Mouse (Mus musculus): Measurements from ENCODE around the gene Ngf. TPM values are rescaled to one million over a fixed set of nuclear protein-coding genes. Genes with fewer than 3 reads are reported as not detected.

The Ngf gene
- total RNA-seq, 1 experiment from 2014 or later, result not detected

DNA sequence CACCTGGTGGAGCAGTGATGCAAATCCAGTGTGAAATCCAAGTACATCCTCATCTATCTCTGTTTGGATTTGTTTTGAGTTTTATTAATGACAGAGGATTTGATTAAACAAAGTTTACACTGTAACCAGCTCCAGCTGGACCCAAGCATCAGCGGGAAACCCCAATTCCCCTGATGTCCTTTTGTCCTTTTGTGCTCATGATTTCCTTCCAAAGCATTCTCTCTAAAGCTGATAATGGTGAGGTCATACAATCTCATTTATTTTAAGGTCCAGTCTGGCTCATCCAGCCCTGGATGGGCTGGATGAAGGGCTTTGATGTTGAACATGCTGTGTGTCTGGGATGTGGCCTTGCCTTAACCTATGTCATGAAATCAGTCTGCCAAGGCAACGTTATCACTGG is 30.3 kb downstream of the Ngf start:
- ATAC-seq (replicated peaks in 1 of 2; ENCODE audit: insufficient read depth in 1 of 2, low FRiP score in 2 of 2, low TSS enrichment in 1 of 2, low read depth in 1 of 2, poor library complexity in 2 of 2, severe bottlenecking in 2 of 2), result no peak

DNA sequence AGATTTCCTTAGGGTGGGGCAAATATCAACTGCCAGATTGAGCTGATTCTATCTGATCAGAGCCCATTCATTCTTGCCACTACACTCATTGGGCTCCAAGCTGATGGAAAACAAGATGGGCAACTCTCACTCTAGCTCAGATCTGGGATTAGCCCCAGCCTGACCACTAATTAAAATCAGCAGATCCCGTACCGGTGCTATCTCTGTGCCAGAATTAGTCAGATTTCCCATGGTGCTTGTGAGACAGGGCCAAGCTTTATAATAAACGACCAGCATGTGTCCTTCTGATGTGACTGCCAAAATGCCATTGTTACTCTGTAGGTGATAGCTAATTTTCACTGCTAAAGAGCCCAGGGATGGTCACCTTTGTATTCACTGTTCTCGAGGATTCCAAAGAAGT is 31.5 kb downstream of the Ngf start:
- ATAC-seq (replicated peaks in 1 of 2; ENCODE audit: insufficient read depth in 1 of 2, low FRiP score in 2 of 2, low TSS enrichment in 1 of 2, low read depth in 1 of 2, poor library complexity in 2 of 2, severe bottlenecking in 2 of 2), result no peak

DNA sequence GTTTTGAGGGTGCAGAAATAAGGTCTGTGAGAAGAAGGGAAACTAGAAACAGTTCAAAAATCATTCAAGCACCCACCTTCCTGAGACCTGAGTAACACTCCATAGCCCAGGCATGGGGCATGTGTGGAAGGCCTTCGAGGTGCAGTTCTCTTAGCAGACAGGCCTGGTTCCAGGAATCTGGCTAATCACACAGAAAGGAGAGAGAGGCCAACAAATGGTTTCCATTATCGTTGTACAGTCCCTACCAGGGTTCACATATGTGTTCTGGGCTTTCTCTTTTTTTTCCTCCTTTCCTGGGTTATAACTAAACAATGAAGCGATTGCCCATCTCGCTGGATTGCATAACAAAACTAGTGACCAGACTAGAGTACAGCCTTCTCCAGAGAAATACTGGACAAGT is 35.4 kb downstream of the Ngf start:
- no peak for ATAC-seq (replicated peaks in 1 of 2; ENCODE audit: insufficient read depth in 1 of 2, low FRiP score in 2 of 2, low TSS enrichment in 1 of 2, low read depth in 1 of 2, poor library complexity in 2 of 2, severe bottlenecking in 2 of 2)

DNA sequence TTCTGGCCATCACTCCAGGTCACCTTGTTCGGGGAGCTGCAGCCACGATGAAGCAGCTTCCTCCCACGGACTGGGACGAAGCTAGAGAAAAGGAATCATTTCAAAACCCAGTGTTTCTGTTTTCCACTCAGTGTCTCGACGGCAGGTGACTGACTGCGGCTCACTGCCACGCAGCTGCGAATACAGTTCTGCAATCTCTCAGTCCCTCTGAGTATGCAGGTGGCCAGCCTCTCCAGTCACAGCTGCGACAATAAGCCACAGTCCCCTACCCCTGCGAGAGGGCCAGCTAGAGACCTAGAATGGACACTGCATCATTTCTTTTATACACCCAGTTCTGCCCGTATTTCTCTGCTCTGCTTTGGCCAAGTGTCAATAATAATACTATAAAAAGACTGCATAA is 36.3 kb downstream of the Ngf start:
- no peak for ATAC-seq (replicated peaks in 1 of 2; ENCODE audit: insufficient read depth in 1 of 2, low FRiP score in 2 of 2, low TSS enrichment in 1 of 2, low read depth in 1 of 2, poor library complexity in 2 of 2, severe bottlenecking in 2 of 2)

DNA sequence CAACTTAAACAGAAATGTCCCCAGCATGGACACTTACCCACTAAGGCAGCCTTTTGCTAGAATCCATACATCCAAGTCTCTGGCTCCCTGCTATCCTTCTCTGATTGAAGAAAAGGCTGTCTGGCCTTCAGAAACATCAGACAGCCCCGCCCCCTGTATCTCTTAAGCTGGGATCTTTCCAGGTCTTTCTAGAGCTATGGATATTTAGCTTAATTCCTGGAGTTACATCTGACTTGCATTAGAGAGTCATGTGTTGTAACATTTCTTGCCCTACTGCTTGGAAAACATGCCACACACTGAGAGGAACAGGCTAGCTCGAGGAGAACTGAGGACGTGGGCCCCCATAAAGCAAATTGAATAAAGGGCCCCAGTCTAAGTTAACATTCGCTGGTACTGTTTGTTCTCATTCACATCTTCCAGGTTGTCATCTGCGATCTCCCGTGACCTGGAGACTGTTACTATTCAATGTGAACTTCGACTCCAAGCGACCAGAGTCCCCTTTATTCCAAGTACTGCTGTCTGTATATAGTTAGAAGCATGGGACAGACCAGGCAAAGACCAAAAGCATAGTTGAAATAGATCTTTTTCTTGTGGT is 38.0 kb downstream of the Ngf start:
- ATAC-seq (replicated peaks in 1 of 2; ENCODE audit: insufficient read depth in 1 of 2, low FRiP score in 2 of 2, low TSS enrichment in 1 of 2, low read depth in 1 of 2, poor library complexity in 2 of 2, severe bottlenecking in 2 of 2), result no peak

DNA sequence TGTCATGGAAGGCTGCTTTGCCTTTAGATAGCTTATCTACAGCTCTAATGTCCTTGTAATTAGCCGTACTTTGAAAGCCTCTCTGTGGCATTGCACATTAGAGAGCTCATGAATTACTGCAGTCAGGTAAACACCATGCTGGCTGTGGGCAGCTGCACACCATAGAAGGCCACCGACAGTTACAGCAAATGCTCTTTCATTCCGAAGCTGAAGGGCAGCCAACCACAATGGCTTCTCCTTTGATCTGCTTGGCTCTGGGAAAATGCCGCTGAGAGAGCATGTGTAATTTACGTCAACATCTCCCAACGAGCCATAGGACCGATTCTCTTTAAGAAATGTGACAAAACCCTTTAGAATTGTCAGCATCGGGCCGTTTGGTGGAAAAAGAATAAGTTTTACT is 38.7 kb downstream of the Ngf start:
- ATAC-seq (replicated peaks in 1 of 2; ENCODE audit: insufficient read depth in 1 of 2, low FRiP score in 2 of 2, low TSS enrichment in 1 of 2, low read depth in 1 of 2, poor library complexity in 2 of 2, severe bottlenecking in 2 of 2), result no peak

DNA sequence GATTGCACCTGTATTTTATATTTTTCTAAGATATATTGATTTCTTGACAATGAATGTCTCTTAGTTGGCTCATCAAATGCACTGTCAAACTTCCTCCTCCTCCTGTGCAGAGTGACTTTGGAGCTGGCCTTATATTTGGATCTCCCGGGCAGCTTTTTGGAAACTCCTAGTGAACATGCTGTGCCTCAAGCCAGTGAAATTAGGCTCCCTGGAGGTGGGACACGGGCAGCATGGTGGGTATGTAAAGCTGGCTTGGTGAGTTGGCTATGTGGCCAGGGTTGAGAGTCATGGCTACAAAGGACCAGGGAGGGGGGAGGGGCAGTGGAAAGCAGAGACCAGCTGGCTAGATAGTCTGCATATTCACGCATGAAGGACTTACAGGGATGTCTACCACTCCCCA is 39.9 kb downstream of the Ngf start:
- ATAC-seq (replicated peaks in 1 of 2; ENCODE audit: insufficient read depth in 1 of 2, low FRiP score in 2 of 2, low TSS enrichment in 1 of 2, low read depth in 1 of 2, poor library complexity in 2 of 2, severe bottlenecking in 2 of 2), result no peak

DNA sequence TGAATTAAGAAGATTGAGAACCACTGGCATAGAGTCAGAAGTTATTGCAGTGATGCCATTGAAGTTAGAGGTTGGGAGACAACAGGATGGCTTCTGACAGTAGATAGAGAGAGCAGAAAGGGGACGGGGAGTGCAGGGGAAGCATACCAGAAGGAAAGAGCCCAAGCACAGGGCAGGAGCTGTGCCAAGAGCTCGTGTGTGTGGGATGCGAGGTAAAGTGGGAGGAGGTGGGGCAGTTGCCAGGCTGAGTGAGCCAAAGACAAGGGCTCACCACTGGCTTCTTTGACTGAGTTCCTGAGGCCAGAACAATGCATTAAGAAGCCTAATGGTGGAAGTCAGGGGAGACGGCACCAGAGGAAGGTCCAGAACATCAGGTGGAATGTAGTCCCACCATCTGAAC is 47.2 kb downstream of the Ngf start:
- no peak for ATAC-seq (replicated peaks in 1 of 2; ENCODE audit: insufficient read depth in 1 of 2, low FRiP score in 2 of 2, low TSS enrichment in 1 of 2, low read depth in 1 of 2, poor library complexity in 2 of 2, severe bottlenecking in 2 of 2)

DNA sequence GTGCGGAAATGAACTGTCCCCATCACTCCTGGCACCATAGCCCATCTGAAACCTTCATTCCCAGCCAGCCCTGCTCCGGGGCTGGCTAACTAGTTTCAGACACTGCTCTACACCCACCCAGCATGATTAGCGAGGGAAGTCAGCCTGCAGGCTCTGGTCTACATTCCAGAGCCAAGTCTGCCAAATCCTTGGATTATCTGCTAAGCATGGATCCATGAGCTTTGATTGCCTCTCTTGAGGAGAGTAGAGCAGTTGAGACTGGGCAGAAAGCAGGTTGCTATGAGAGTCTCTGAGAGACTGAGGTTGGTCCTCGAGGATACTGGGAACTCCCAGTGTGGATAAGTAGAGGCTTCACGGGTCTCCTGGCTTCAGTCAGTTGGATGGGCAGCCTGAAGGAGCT is 51.3 kb downstream of the Ngf start:
- no peak for ATAC-seq (replicated peaks in 1 of 2; ENCODE audit: insufficient read depth in 1 of 2, low FRiP score in 2 of 2, low TSS enrichment in 1 of 2, low read depth in 1 of 2, poor library complexity in 2 of 2, severe bottlenecking in 2 of 2)

DNA sequence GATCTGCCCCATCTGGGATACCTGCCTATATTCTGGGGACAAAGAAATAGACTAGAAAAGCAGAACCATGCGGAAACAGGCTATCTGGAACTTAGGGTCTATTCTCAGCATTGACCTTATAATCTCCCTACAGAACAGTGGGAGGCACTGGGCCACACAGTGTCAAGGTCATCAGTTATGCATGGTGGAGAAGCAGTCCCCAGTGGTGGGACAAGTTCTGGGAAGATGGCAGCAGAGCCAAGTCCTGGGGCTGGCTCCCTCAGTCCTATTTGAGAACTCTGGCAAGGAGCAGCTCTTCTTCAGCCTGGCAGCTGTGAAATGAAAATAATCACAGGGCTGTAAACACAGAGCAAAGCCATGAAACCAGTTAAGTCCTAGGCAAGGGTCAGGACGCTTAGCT is 54.0 kb downstream of the Ngf start:
- no peak for ATAC-seq (replicated peaks in 1 of 2; ENCODE audit: insufficient read depth in 1 of 2, low FRiP score in 2 of 2, low TSS enrichment in 1 of 2, low read depth in 1 of 2, poor library complexity in 2 of 2, severe bottlenecking in 2 of 2)

DNA sequence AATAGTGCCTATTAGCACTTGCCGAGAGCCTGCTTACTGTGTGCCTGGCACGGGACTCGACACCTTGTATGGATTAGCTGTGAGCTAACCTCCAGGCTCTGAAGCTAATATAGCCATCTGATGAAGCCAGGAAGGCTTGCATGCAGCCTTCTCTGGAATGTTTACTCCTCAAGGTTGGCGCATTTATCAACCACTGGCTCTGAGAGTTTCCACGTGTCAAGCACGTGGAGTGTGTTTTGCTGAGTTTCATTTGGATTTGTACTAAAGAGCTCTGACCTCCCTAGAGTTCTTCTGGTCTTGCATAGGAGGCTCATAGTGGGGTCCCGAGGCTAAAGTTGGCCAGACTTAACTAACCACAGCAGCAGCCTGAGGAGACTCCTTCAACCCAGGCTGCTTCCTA is 55.2 kb downstream of the Ngf start:
- no peak for ATAC-seq (replicated peaks in 1 of 2; ENCODE audit: insufficient read depth in 1 of 2, low FRiP score in 2 of 2, low TSS enrichment in 1 of 2, low read depth in 1 of 2, poor library complexity in 2 of 2, severe bottlenecking in 2 of 2)

DNA sequence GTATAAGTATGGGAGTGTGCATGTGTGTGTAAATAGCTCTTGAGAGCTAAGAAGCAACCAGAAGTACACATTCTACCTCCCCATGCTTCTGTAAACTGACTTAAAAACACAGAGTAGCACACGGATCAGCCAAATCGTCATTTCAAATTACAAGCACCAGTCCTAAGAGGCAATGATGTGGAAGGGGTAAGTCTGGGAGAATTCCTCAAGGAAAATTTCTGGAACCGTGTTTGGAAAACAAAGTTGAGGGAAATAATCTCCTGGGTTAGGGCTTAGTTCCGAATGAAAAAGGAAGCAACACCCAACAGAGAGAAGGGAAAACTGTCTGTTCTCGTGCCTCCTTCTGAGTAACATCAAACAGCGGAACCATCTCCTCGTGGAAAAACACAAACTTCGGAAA is 56.1 kb downstream of the Ngf start:
- ATAC-seq (replicated peaks in 1 of 2; ENCODE audit: insufficient read depth in 1 of 2, low FRiP score in 2 of 2, low TSS enrichment in 1 of 2, low read depth in 1 of 2, poor library complexity in 2 of 2, severe bottlenecking in 2 of 2), result no peak

DNA sequence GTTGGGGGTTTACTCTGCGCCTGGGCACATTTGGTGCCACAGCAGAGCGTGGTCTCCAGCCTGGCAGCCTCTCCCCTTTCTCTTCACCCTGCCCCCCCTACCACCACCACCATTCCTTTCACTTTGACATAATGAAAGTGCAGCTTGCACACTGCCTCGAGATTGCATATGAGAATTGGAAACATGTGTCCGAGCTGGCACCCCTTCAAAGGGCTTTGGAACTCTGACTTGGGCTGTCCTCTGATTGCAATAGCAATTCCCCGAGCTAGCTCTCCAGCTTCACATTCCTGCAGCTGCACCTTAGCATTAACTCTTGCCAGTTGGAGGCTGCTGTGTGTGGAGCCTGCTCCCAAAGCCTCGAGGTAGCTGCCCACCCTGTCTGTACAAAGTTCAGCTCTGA is 56.8 kb downstream of the Ngf start:
- no peak for ATAC-seq (replicated peaks in 1 of 2; ENCODE audit: insufficient read depth in 1 of 2, low FRiP score in 2 of 2, low TSS enrichment in 1 of 2, low read depth in 1 of 2, poor library complexity in 2 of 2, severe bottlenecking in 2 of 2)

DNA sequence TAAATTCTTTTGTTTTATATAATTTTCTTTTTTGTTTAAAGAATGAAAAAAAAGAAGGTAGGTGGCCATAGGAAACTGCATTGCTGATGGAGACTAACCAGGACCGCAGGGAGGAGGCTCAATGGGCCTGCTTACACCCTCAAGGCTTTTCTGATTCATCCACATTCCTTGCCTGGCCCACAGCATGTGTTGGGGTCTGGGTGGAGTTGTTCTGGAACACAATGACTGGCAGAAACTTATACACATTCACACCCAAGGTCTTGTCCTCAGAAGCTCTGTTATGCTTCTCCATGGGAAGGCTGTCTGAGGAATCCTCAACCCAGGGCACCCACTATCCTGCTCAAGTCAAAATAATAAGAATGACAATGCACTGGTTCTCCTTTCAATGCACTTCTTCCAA is 65.0 kb downstream of the Ngf start:
- ATAC-seq (replicated peaks in 1 of 2; ENCODE audit: insufficient read depth in 1 of 2, low FRiP score in 2 of 2, low TSS enrichment in 1 of 2, low read depth in 1 of 2, poor library complexity in 2 of 2, severe bottlenecking in 2 of 2), result no peak

DNA sequence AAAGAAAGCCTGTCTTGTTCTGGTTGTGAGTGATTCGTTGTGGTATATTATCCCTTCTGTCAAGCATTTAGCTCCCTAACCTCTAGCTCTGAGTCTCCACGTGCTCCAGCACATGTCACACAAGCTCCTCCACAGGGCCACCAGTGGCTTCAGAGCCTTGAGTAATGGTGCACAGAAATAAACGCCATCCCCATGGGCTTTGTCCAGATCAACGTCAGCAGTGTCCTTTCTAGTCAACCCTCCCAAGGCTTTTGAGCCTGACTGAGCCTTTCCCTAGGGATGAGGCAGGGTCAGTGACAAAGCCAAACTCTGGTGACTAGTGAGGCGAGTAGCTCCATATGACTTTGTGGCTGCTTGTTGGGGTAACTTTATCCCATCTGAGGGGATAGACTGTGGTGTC is 73.9 kb downstream of the Ngf start:
- no peak for ATAC-seq (replicated peaks in 1 of 2; ENCODE audit: insufficient read depth in 1 of 2, low FRiP score in 2 of 2, low TSS enrichment in 1 of 2, low read depth in 1 of 2, poor library complexity in 2 of 2, severe bottlenecking in 2 of 2)

DNA sequence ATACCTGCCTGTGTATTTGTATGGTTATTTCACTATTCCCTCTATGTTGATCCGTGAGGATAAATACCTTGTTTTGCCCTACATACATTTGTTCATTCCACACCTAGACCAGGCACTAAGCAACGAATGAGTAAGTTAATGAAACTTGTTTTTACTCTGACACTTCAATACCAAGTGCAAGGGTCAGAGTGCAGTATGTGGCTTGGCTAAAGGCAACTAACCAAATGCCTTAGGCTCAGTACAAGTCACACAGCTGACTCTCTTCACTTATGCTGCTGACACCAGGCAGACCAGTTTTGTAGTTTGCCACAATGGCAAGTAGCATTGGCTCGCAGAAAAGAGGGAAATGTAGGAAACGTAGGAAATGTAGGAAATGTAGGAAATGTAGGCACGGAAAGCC is 77.8 kb downstream of the Ngf start:
- no peak for ATAC-seq (replicated peaks in 1 of 2; ENCODE audit: insufficient read depth in 1 of 2, low FRiP score in 2 of 2, low TSS enrichment in 1 of 2, low read depth in 1 of 2, poor library complexity in 2 of 2, severe bottlenecking in 2 of 2)

DNA sequence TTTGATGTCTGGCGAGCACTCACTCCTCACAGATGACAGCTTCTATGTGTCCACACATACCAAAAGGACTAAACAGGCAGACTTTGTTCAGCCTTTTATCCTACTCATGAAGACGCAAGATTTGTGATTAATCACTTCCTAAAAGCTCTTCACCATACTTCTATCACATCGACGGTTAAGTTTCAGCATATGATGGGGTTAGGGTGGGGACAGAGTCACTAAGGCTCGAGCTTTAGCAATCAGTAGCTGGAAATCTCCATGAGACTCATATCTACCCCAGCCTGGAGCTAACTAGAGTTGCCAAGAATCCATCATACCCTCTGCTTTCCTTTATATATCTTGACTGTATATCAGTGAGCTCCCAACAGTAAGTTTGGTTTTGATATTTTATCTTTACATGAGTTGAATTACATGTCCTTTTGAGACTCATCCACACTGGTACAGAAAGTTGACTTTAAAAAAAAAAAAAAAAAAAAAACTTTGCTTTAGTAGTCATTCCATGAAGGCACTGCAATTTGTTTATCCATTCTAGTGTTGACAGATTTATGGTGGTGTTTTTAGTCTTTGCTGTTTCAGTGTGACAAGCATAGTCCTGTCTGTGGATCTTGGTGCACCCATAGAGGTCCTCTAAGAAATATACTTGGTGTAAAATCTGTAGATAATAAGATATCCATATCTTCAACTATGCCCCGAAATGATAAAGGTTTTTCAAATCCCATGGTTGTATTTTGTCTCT is 84.4 kb downstream of the Ngf start:
- ATAC-seq (replicated peaks in 1 of 2; ENCODE audit: insufficient read depth in 1 of 2, low FRiP score in 2 of 2, low TSS enrichment in 1 of 2, low read depth in 1 of 2, poor library complexity in 2 of 2, severe bottlenecking in 2 of 2), result no peak

DNA sequence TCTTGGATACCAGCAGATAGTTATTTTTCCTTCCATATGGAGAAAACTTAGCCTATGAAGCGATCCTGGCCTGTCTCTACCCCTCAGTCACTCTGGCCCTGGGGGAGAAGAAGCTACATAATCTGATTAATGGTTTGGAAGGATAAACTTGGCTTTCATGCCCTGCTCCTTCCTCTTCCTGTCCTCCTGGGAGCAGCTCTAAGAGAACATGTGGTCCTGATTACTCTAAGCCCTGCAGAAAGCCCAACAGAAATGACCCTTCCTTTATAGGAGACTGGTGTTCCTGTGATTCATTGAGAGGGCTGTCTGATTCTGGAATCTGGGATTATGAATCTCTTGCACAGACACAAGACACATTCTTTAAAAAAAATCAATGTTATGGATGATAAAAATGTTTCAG is 86.4 kb downstream of the Ngf start:
- ATAC-seq (replicated peaks in 1 of 2; ENCODE audit: insufficient read depth in 1 of 2, low FRiP score in 2 of 2, low TSS enrichment in 1 of 2, low read depth in 1 of 2, poor library complexity in 2 of 2, severe bottlenecking in 2 of 2), result no peak

DNA sequence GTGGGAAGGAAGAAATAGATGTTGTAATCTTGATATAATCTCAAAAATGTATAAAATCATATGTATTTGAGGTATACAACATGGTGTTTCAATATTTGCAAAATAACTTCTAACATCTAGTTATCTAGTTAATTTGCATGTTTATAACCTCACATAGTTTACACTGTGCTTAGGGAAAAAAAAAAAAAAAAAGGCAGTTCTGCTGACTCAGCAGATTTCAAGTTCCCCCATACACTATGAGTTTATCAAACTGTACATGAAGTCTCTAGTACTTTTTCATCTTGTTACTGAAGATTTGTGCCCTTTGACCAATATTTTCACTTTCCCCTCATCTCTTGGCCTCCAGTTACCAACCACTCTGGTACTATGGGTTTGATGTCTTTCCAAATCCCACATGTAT is 86.9 kb downstream of the Ngf start:
- no peak for ATAC-seq (replicated peaks in 1 of 2; ENCODE audit: insufficient read depth in 1 of 2, low FRiP score in 2 of 2, low TSS enrichment in 1 of 2, low read depth in 1 of 2, poor library complexity in 2 of 2, severe bottlenecking in 2 of 2)
